8 mouse cellular contexts compared by ENCODE assay signal in the genomic region with DNA sequence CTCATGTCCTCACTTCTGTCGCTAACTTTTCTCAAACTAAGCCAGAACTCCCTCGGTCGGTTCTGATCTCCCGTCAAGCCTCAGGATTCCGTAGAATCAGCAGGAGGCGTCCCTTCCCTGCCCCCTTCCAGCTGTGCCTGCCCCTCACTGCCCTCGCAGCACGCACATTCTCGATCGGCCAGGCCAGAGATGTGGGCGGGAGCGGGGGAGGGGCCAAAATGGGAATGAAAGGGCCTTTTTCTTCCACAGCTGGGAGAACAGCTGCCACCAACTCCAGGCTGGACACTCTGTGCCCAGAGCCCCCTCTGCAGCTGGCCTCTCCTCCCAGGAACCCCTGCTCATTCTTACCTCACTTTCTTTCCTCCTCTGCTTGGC. TPM values are rescaled to one million over a fixed set of nuclear protein-coding genes. Genes with fewer than 3 reads are reported as not detected.
DNase-seq lines count a peak whose midpoint lies in the region; ATAC-seq and TF ChIP-seq lines count a peak whose summit lies in the region.

No protein-coding gene starts in this region.

- H3K4me1 ChIP-seq in ES-E14 (ENCODE audit: control insufficient read depth in 2 of 2, insufficient read depth in 2 of 2, low read length in 2 of 2, poor library complexity in 1 of 2): peaks cover 3 to 10% of the 10 kb centered on the region in 2 experiments; a peak in 2 of 4 replicates
- peaks cover 28% of the 10 kb centered on the region for H3K4me1 ChIP-seq in lung, embryonic 14.5 days (ENCODE audit: insufficient read depth)

- H3K4me3 ChIP-seq in ES-E14 (ENCODE audit: insufficient read depth in 1 of 2, low read depth in 1 of 2, low read length in 2 of 2, poor library complexity in 1 of 2, severe bottlenecking in 1 of 2): peak overlapping the region; percentile 51 to 69
- H3K4me3 ChIP-seq in lung, embryonic 14.5 days (ENCODE audit: low read depth, low read length): peak overlapping the region; percentile 61

- no peaks in the 10 kb centered on the region for H3K27me3 ChIP-seq in lung, embryonic 14.5 days (ENCODE audit: insufficient read depth, low read length)

- under 1% methylated on average over 12 of the region's 12 CpGs for WGBS in lung, embryonic 14.5 days

- no peaks in the 10 kb centered on the region for H3K9me3 ChIP-seq in ES-E14 (ENCODE audit: control insufficient read depth, insufficient read depth, low read depth, low read length)
- H3K9me3 ChIP-seq in lung, embryonic 14.5 days (ENCODE audit: low read depth, low read length): no peaks in the 10 kb centered on the region

- DNase-seq in ES-E14 (ENCODE audit: low read depth, low spot score): no peak
- peak; percentile 71 to 83 for DNase-seq in adrenal gland, postnatal 4 days (ENCODE audit: low spot score in 2 of 2)
- DNase-seq in frontal cortex, adult 2 months (ENCODE audit: extremely low spot score in 1 of 2, low spot score in 1 of 2): peak; percentile 56 to 67
- DNase-seq in layer of hippocampus, adult 8-10 months (ENCODE audit: low spot score in 2 of 2): peak; percentile 76 to 84
- peak; percentile 96 for DNase-seq in lung, embryonic 14.5 days
- peak; percentile 84 for DNase-seq in ovary, adult 18-20 months (ENCODE audit: low spot score)
- no peak for DNase-seq in natural killer cell, adult 2 months (ENCODE audit: low spot score in 2 of 2)

- peak; percentile 38 to 44; a peak in 3 of 4 replicates for ATAC-seq in hematopoietic stem cell, adult 5-6 weeks (replicated peaks in 1 of 2; ENCODE audit: insufficient read depth in 1 of 2, low FRiP score in 2 of 2, low TSS enrichment in 1 of 2, low read depth in 1 of 2, poor library complexity in 2 of 2, severe bottlenecking in 2 of 2)
- peak; percentile 90 for ATAC-seq in lung, embryonic 14.5 days (ENCODE audit: insufficient read depth)

- in situ Hi-C loops in ES-E14 (cut with MboI; ENCODE audit: low sequenced_read_pairs in 2 of 2, unreplicated experiment in 2 of 2): no loop called here

- TF ChIP-seq CTCF in lung, embryonic 14.5 days (IDR thresholded peaks at IDR 0.05; ENCODE audit: low read depth): no peak

- H3K36me3 ChIP-seq in ES-E14 (ENCODE audit: control insufficient read depth, insufficient read depth, low read length, poor library complexity, severe bottlenecking): no peaks in the 10 kb centered on the region
- peaks cover 6% of the 10 kb centered on the region; the same call in 1 of the 2 replicates for H3K36me3 ChIP-seq in lung, embryonic 14.5 days (ENCODE audit: insufficient read depth)

- peak overlapping the region; percentile 40 for H3K9ac ChIP-seq in ES-E14 (ENCODE audit: insufficient read depth, low read depth, low read length, poor library complexity, severe bottlenecking)
- H3K9ac ChIP-seq in lung, embryonic 14.5 days: peak overlapping the region; percentile 93

- H3K27ac ChIP-seq in ES-E14 (ENCODE audit: insufficient read depth, low read depth, low read length, poor library complexity, severe bottlenecking): no peak overlapping the region
- H3K27ac ChIP-seq in lung, embryonic 14.5 days (ENCODE audit: low read depth): peak overlapping the region; percentile 100

- peak overlapping the region; percentile 91 for H3K4me2 ChIP-seq in lung, embryonic 14.5 days

TF ChIP-seq in ES-E14, 5 proteins besides CTCF, POLR2A, EP300 and RAD21:
- TF ChIP-seq MAFK (IDR thresholded peaks at IDR 0.05; ENCODE audit: insufficient read depth, low read depth, low read length): no peak
- TF ChIP-seq CHD2 (IDR thresholded peaks at IDR 0.05; ENCODE audit: low read depth, low read length): no peak
- TF ChIP-seq HCFC1 (IDR thresholded peaks at IDR 0.05; ENCODE audit: borderline replicate concordance, insufficient read depth, low read length): no peak
- no peak for TF ChIP-seq ZC3H11A (IDR thresholded peaks at IDR 0.05; ENCODE audit: borderline replicate concordance, low read depth, low read length)
- TF ChIP-seq ZNF384 (IDR thresholded peaks at IDR 0.05; ENCODE audit: low read depth, low read length): no peak

RNA-seq across cellular contexts. Expression of gene Rtkn, which starts 2.3 kb away (rescaled TPM):
- 20.0 and 32.4 TPM in 2 replicates for total RNA-seq in ES-E14 (2012; rRNA removed)
- total RNA-seq in adrenal gland, postnatal 4 days (2021): 10 to 100 TPM; 36.8 to 40.3 TPM
- polyA plus RNA-seq in frontal cortex, adult 2 months (2012; rRNA removed): 101 and 119 TPM in 2 replicates
- 7.1 and 12.4 TPM in 2 replicates for total RNA-seq in hematopoietic stem cell, adult 5-6 weeks (2017)
- total RNA-seq in layer of hippocampus, adult 8-10 months (2022): 10 to 100 TPM; 75.6 to 85.0 (median 80.3) TPM
- polyA plus RNA-seq in lung, embryonic 14.5 days (2014; fragmentation: Nextera tagmentation; extraction: Ambion mirVana): 22.7 and 26.7 TPM in 2 replicates

RNA-seq across cellular contexts. Expression of gene Ino80b, which starts 12.3 kb away (rescaled TPM):
- 19.2 and 21.2 TPM in 2 replicates for total RNA-seq in ES-E14 (2012; rRNA removed)
- 10 to 100 TPM; 29.0 to 31.7 TPM for total RNA-seq in adrenal gland, postnatal 4 days (2021)
- polyA plus RNA-seq in frontal cortex, adult 2 months (2012; rRNA removed): 24.6 and 31.4 TPM in 2 replicates
- total RNA-seq in hematopoietic stem cell, adult 5-6 weeks (2017): 31.1 and 42.3 TPM in 2 replicates
- 10 to 100 TPM; 20.6 to 29.8 (median 26.7) TPM for total RNA-seq in layer of hippocampus, adult 8-10 months (2022)
- 12.7 and 13.3 TPM in 2 replicates for polyA plus RNA-seq in lung, embryonic 14.5 days (2014; fragmentation: Nextera tagmentation; extraction: Ambion mirVana)

RNA-seq across cellular contexts. Expression of gene Wbp1, which starts 16.2 kb away (rescaled TPM):
- total RNA-seq in ES-E14 (2012; rRNA removed): 47.5 and 63.8 TPM in 2 replicates
- total RNA-seq in adrenal gland, postnatal 4 days (2021): 10 to 100 TPM; 84.5 to 86.4 TPM
- polyA plus RNA-seq in frontal cortex, adult 2 months (2012; rRNA removed): 95.9 and 107 TPM in 2 replicates
- total RNA-seq in hematopoietic stem cell, adult 5-6 weeks (2017): 148 and 226 TPM in 2 replicates
- total RNA-seq in layer of hippocampus, adult 8-10 months (2022): 10 to 100 TPM; 47.2 to 57.7 (median 52.1) TPM
- polyA plus RNA-seq in lung, embryonic 14.5 days (2014; fragmentation: Nextera tagmentation; extraction: Ambion mirVana): 86.0 and 91.5 TPM in 2 replicates

RNA-seq across cellular contexts. Expression of gene Wdr54, which starts 18.6 kb away (rescaled TPM):
- total RNA-seq in ES-E14 (2012; rRNA removed): 3.7 and 4.3 TPM in 2 replicates
- total RNA-seq in adrenal gland, postnatal 4 days (2021): 1 to 10 TPM; 3.5 to 3.6 TPM
- 26.6 and 27.7 TPM in 2 replicates for polyA plus RNA-seq in frontal cortex, adult 2 months (2012; rRNA removed)
- 0.20 and 0.31 TPM in 2 replicates for total RNA-seq in hematopoietic stem cell, adult 5-6 weeks (2017)
- 10 to 100 TPM; 23.4 to 27.5 (median 26.9) TPM for total RNA-seq in layer of hippocampus, adult 8-10 months (2022)
- polyA plus RNA-seq in lung, embryonic 14.5 days (2014; fragmentation: Nextera tagmentation; extraction: Ambion mirVana): 5.6 and 8.5 TPM in 2 replicates

RNA-seq across cellular contexts. Expression of gene 1700003E16Rik, which starts 18.6 kb away (rescaled TPM):
- 0.31 and 0.53 TPM in 2 replicates for total RNA-seq in ES-E14 (2012; rRNA removed)
- total RNA-seq in adrenal gland, postnatal 4 days (2021): under 1 TPM; 0.40 to 0.53 TPM
- polyA plus RNA-seq in frontal cortex, adult 2 months (2012; rRNA removed): 28.6 TPM in 2 replicates
- 0.35 TPM in 1 of 2 replicates, not detected in the other for total RNA-seq in hematopoietic stem cell, adult 5-6 weeks (2017)
- 10 to 100 TPM; 21.2 to 23.8 (median 22.7) TPM for total RNA-seq in layer of hippocampus, adult 8-10 months (2022)
- polyA plus RNA-seq in lung, embryonic 14.5 days (2014; fragmentation: Nextera tagmentation; extraction: Ambion mirVana): 0.96 and 1.3 TPM in 2 replicates

Comparison
In these comparisons a context has a peak if more than half of its experiments do, and no peak if none do; other contexts are left out.
1. DNase-seq: peak in adrenal gland, postnatal 4 days (2 of 2), frontal cortex, adult 2 months (2 of 2), layer of hippocampus, adult 8-10 months (2 of 2), lung, embryonic 14.5 days (single experiment) and ovary, adult 18-20 months (single experiment); none in ES-E14 (single experiment) and natural killer cell, adult 2 months (0 of 2).